Mouse (Mus musculus) kidney, embryonic 15.5 days (tissue): ENCODE measurements around the gene Tln1. TPM values are rescaled to one million over a fixed set of nuclear protein-coding genes. Genes with fewer than 3 reads are reported as not detected.
A peak's percentile ranks its signal among the peaks of the same experiment; 100 is the strongest.

Experiments
- ATAC-seq: fragments of 200-750 bp; cut with Nextera tagmentation; replicated peaks from 2 replicates; pipeline ENCODE4 v1.8.0; 2017; ENCODE audit warnings: moderate TSS enrichment; ENCODE audit not compliant: low FRiP score
- H3K27ac ChIP-seq: fragments of 300-500 bp; sonication (generic); 2 replicates; pipeline ENCODE4 v1.5.1; 2015; ENCODE audit warnings: mild to moderate bottlenecking, inconsistent platforms
- H3K27me3 ChIP-seq: fragments of 300-500 bp; sonication (generic); 2 replicates; pipeline ENCODE4 v1.6.1; 2015; ENCODE audit warnings: inconsistent platforms
- H3K36me3 ChIP-seq: fragments of 300-500 bp; sonication (generic); 2 replicates; pipeline ENCODE4 v1.6.1; 2015; ENCODE audit warnings: inconsistent platforms
- H3K4me1 ChIP-seq: fragments of 300-500 bp; sonication (generic); 2 replicates; pipeline ENCODE4 v1.6.1; 2015; ENCODE audit warnings: inconsistent platforms
- H3K4me2 ChIP-seq: fragments of 300-500 bp; sonication (generic); 2 replicates; pipeline ENCODE4 v1.6.1; 2015; ENCODE audit warnings: moderate library complexity, mild to moderate bottlenecking, inconsistent platforms
- H3K4me3 ChIP-seq: fragments of 300-500 bp; sonication (generic); replicated peaks from 2 replicates; pipeline ENCODE4 v1.5.1; 2015; ENCODE audit warnings: mild to moderate bottlenecking, inconsistent platforms
- H3K9ac ChIP-seq: fragments of 300-500 bp; sonication (generic); 2 replicates; pipeline ENCODE4 v1.6.1; 2015; ENCODE audit warnings: mild to moderate bottlenecking, inconsistent platforms
- H3K9me3 ChIP-seq: fragments of 300-500 bp; sonication (generic); replicated peaks from 2 replicates; pipeline ENCODE4 v1.6.1; 2016; ENCODE audit warnings: inconsistent platforms
- WGBS: fragments of 180-500 bp; shearing (Covaris S2); methylation state at CpG from one replicate; pipeline ENCODE4 v1.1.7; 2015; ENCODE audit warnings: mixed read lengths; 5-methylcytosine and 5-hydroxymethylcytosine counted together
- polyA plus RNA-seq: library from polyadenylated mRNA; unstranded; fragments of >200 nt; fragmentation: Nextera tagmentation; extraction: Ambion mirVana; gene quantifications from 2 replicates; pipeline ENCODE4 v1.2.1, GENCODE M21; 2015

Gene Tln1
- polyA plus RNA-seq, 1 experiment from 2014 or later, result 71.8 TPM

DNA sequence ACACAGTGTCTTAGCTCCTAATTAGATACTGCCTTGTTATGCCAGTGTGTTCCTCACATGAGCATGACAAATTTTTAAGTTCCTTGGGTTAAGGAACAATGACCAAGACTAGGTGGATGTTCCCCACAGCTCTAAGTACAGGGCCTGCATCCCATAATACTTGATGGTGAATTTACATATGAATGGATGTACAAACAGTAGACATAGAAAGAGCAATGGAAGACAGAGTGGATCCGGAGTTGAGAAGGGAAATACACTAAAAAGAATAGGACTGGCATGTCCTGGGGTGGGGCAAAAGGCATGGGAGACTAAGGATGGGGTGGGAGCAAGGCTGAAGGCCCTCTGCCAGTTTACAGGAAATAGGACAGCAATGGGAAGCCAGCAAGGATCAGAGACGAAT, 12.9 kb upstream of the Tln1 start:
- Histone ChIP-seq H3K4me2 (no peak overlapping the region), H3K9me3 (no peaks in the 10 kb centered on the region), H3K4me3 (no peak overlapping the region), H3K4me1 (peaks cover 44% of the 10 kb centered on the region), H3K27me3 (no peaks in the 10 kb centered on the region), H3K9ac (no peak overlapping the region), H3K36me3 (peaks cover 44% of the 10 kb centered on the region), H3K27ac (no peak overlapping the region)
- 79% methylated on average over 2 of the region's 2 CpGs for WGBS
- no peak for ATAC-seq

DNA sequence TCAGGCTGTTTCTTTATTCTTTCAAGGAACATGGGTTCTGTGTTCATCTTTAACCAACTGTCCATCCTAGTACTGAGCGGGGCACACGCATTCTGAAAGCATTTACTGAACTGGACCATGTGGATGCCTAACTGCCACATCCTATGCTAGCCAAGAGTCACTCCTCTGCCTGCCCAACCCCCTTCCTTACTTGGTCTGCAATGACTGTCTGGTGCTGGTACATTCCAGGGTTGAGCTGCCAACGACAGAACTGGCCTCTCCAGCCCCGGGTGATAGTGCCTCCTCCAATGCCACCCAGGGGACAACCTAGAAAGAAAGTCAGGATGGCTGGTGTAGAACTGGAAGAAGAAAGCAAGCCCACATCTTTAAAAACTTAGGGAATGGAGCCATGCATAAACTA, 11.1 kb upstream of the Tln1 start:
- H3K36me3 ChIP-seq, result peaks cover 58% of the 10 kb centered on the region
- 87% methylated on average over 4 of the region's 4 CpGs for WGBS
- ATAC-seq, result no peak

DNA sequence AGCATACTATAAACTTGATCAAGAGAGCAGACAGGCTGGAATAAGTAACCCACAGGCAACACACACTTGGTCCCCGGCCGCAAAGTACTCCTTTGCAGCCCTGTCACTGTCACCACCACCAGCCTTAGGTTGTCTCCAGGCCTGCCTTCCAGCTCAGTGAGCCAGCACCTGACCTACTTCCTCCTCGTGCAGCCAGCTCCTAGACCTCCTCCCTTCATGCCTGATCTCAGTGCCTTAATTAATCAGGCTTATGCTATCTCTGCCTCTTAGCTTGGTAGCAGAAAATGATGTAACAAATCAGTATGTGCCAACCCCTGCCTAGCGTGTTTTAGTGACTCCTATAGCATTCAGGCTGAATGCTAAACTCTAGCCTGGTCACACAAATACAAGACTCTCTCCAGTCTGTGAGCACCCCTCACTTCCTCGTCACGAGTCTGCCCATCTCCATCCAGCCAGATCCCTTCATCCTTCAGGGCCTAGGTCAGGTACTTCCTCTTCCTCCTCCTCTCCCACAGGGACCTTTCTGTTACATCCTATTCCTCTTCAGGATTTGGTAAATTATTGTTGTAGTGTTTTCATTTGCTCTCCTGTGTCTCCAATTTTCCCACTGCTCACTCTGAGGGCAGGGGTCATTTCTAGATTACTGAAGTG, 9.0 kb upstream of the Tln1 start:
- Histone ChIP-seq H3K4me3 (no peak overlapping the region), H3K4me1 (peaks cover 17% of the 10 kb centered on the region), H3K9ac (no peak overlapping the region), H3K27me3 (no peaks in the 10 kb centered on the region), H3K4me2 (no peak overlapping the region), H3K27ac (no peak overlapping the region), H3K9me3 (no peaks in the 10 kb centered on the region), H3K36me3 (peaks cover 78% of the 10 kb centered on the region)
- 78% methylated on average over 6 of the region's 6 CpGs for WGBS
- no peak for ATAC-seq

More for the DNA sequence above, 11.1 kb upstream of the Tln1 start:
- H3K4me1 ChIP-seq, result peaks cover 32% of the 10 kb centered on the region
- H3K27me3 ChIP-seq, result no peaks in the 10 kb centered on the region
- no peaks in the 10 kb centered on the region for H3K9me3 ChIP-seq
- H3K27ac ChIP-seq, result no peak overlapping the region
- no peak overlapping the region for H3K4me3 ChIP-seq
- H3K9ac ChIP-seq, result no peak overlapping the region
- H3K4me2 ChIP-seq, result no peak overlapping the region

DNA sequence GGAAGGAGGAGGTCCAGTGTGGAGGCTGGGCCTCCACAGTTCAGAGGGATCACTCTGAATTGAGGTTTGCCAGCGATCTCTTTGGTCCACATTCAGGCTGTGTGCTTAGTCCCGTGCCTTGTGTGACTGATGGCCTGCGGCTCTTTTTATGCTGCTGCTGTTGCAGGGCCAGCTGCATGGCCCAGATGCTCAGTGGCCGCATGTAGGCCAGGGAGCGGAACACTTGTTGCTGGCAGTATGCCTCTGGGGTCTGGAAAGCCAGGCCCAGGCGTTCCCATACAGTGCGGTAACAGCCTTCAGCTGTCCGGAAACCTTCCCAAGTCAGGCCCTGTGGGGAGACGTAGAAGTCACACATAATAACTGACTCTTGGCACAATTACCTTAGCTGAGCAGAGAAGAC, 4.6 kb upstream of the Tln1 start:
- no peak for ATAC-seq
- peaks cover 13% of the 10 kb centered on the region for H3K4me1 ChIP-seq
- H3K27ac ChIP-seq, result no peak overlapping the region
- no peaks in the 10 kb centered on the region for H3K27me3 ChIP-seq
- 95% methylated on average over 9 of the region's 9 CpGs for WGBS
- H3K9me3 ChIP-seq, result no peaks in the 10 kb centered on the region
- no peak overlapping the region for H3K9ac ChIP-seq
- H3K4me3 ChIP-seq, result no peak overlapping the region
- H3K36me3 ChIP-seq, result peaks cover 77% of the 10 kb centered on the region
- no peak overlapping the region for H3K4me2 ChIP-seq

DNA sequence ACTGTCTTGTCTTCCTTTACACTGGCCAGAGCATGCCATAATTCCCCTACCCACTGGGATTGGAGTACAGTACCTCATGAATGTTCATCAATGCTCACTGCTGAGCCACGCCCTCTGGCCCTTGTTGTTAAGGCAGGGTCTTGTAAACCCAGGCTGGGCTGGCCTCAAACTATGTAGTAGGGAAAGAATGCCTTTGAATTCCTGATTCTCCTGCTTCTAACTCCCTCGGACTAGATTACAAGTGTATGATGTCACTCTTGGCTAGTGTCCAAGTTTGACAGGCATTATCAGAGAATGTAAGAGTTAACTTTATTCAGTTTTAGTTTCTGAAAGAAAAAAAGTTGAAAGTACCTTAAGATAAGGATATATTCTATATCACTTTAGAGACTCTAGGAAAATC, 1.7 kb upstream of the Tln1 start:
- no peak overlapping the region for H3K4me2 ChIP-seq
- no peaks in the 10 kb centered on the region for H3K9me3 ChIP-seq
- no peaks in the 10 kb centered on the region for H3K27me3 ChIP-seq
- no peak overlapping the region for H3K27ac ChIP-seq
- WGBS, result 44% methylated on average over 2 of the region's 2 CpGs
- peaks cover 48% of the 10 kb centered on the region for H3K36me3 ChIP-seq
- peak overlapping the region; percentile 90; the same call in 1 of the 2 replicates for H3K4me3 ChIP-seq
- H3K4me1 ChIP-seq, result peaks cover 36% of the 10 kb centered on the region
- ATAC-seq, result no peak
- H3K9ac ChIP-seq, result 0 out of 2 replicates have a peak overlapping the region, but pooled peaks have one; percentile 10

DNA sequence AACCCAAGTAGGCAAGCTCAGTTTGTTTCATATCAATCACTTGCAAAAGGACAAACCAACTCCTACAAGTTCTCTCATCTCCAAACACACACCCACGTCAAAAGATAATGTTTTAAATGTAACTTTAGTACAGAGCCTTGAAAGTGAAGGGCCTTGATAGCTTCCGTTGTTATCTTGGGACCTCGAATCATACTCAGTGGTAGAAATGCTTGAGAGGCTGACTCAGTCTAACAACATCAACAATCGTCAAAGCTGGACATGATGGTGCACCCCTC, 1.0 kb upstream of the Tln1 start:
- Histone ChIP-seq H3K27me3 (no peaks in the 10 kb centered on the region), H3K4me2 (peak overlapping the region; percentile 85), H3K4me3 (peak overlapping the region; percentile 90), H3K4me1 (peaks cover 42% of the 10 kb centered on the region), H3K27ac (no peak overlapping the region), H3K9ac (peak overlapping the region; percentile 96), H3K9me3 (no peaks in the 10 kb centered on the region), H3K36me3 (peaks cover 41% of the 10 kb centered on the region)
- 66% methylated on average over 4 of the region's 4 CpGs for WGBS
- ATAC-seq, result no peak

DNA sequence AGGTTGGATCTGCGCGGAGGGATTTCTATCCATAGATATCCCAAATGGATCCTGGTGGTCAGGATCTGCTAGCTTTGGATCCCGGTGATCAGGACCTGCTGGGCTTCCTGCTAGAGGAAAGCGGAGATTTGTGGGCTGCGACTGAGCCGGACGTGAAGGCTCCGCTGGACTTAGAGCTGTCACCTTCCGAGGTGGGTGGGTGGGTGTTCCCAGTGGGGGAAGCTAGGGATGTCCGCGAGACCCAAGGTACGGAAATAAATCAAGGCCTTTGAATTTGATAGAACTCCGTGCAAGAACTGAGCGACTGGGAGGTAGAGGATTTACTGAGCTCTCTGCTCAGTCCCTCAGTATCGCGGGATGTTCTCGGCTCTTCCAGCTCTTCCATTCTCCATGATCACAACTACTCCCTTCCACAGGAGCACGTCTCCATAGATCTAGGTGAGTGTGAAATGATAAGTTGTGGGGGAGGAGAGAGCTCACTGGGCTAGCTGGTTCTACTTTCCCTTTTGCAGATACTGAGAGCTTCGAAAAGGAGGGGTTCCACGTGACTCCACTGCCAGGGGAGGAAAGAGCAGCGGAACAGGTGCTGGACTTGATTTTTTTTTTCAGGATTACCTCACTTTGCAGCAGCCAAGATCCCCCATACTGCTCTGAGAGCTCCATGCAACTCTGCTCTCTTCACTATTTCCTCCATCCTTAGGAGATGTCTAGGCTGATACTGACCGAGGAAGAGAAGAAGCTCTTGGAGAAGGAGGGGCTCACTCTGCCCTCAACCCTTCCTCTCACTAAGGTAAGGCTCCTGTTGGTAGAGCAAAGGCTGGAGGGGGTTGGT, 494 bp upstream of the Tln1 start:
- H3K4me3 ChIP-seq, result peak overlapping the region; percentile 90
- no peaks in the 10 kb centered on the region for H3K27me3 ChIP-seq
- H3K4me1 ChIP-seq, result peaks cover 48% of the 10 kb centered on the region
- 0 out of 2 replicates have a peak, but pooled peaks have one; percentile 1 for ATAC-seq
- H3K9me3 ChIP-seq, result no peaks in the 10 kb centered on the region
- peaks cover 35% of the 10 kb centered on the region for H3K36me3 ChIP-seq
- peak overlapping the region; percentile 85 for H3K4me2 ChIP-seq
- WGBS, result 2% methylated on average over 22 of the region's 22 CpGs
- H3K9ac ChIP-seq, result peak overlapping the region; percentile 96
- peak overlapping the region; percentile 100 for H3K27ac ChIP-seq

DNA sequence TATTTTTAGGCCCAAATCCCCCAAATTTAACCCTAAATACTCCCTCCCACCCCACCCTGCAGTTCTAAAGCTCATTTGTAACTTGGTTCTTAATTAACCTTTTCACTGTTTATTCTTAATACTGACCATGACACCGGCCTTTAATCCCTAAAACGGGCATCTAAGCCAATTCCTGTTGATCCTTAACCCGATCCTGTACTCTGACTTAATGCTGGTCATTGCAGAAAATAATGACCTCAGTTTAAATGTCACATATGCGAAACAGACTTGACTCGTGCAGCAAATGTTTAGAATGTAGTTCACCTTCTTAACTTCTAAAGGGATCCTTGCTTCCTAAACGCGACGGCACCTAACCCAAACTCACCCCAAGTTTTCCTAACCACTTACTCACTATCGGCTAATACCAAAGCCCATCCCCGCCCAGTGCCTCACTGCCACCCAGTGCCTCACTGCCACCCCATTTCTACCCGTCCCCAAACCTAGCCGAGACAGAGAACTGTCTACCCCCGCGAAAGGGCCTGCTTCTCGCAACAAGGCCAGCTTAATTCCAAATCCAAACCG, 975 bp downstream of the Tln1 start:
- 2% methylated on average over 16 of the region's 16 CpGs for WGBS
- H3K4me2 ChIP-seq, result peak overlapping the region; percentile 85
- H3K9me3 ChIP-seq, result no peaks in the 10 kb centered on the region
- peak overlapping the region; percentile 90 for H3K4me3 ChIP-seq
- no peaks in the 10 kb centered on the region for H3K27me3 ChIP-seq
- H3K4me1 ChIP-seq, result peaks cover 58% of the 10 kb centered on the region
- H3K27ac ChIP-seq, result peak overlapping the region; percentile 100
- H3K36me3 ChIP-seq, result peaks cover 30% of the 10 kb centered on the region
- peak overlapping the region; percentile 96 for H3K9ac ChIP-seq
- ATAC-seq, result peak; percentile 9

DNA sequence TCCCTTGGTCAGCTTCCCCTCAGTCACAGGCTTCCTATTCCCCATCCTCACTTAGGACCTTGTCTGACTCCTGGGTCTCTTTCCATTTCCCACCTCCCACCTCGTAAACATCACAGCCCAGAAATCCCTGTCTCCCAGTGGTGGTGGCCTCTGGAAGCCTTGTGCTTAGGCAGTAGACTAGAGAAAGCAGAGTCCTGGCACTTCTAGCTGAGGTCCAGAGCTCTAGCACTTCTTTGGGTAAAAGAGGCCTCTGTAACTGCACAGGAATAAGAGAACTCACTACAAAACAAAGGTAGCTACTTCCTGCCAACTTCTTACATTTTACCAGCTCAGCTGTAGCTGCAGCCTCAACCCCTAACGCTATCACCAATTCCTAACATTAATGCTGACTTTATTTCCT, 1.5 kb downstream of the Tln1 start:
- H3K36me3 ChIP-seq, result peaks cover 30% of the 10 kb centered on the region
- peak overlapping the region; percentile 100 for H3K27ac ChIP-seq
- peak overlapping the region; percentile 96 for H3K9ac ChIP-seq
- peaks cover 58% of the 10 kb centered on the region for H3K4me1 ChIP-seq
- H3K4me3 ChIP-seq, result peak overlapping the region; percentile 90
- no peaks in the 10 kb centered on the region for H3K9me3 ChIP-seq
- H3K4me2 ChIP-seq, result peak overlapping the region; percentile 85
- 12% methylated on average over 2 of the region's 2 CpGs for WGBS
- no peak for ATAC-seq
- no peaks in the 10 kb centered on the region for H3K27me3 ChIP-seq

DNA sequence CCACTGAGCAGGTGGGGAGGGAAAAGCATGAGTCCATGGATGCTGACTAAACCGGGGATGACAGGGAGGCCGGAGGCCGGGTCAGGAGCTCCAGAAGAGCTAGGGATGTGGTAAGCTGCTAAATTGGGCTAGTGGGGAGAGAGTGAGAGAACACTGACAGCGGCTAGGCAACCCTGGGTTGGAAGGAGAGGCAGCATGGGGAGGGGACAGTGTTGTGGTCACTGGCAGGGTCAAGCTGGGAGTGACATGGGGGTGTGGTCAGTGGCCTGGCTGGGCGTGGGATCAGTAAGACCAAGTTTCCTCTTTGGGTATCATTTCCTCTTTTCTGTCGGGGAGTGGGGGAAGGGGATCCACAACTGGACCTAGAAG, 2.3 kb downstream of the Tln1 start:
- ATAC-seq, result no peak
- H3K36me3 ChIP-seq, result peaks cover 30% of the 10 kb centered on the region
- peak overlapping the region; percentile 96; the same call in 1 of the 2 replicates for H3K9ac ChIP-seq
- no peaks in the 10 kb centered on the region for H3K27me3 ChIP-seq
- peak overlapping the region; percentile 85 for H3K4me2 ChIP-seq
- WGBS, result 18% methylated on average over 6 of the region's 6 CpGs
- H3K9me3 ChIP-seq, result no peaks in the 10 kb centered on the region
- peak overlapping the region; percentile 90 for H3K4me3 ChIP-seq
- peaks cover 58% of the 10 kb centered on the region for H3K4me1 ChIP-seq
- peak overlapping the region; percentile 100; the same call in 1 of the 2 replicates for H3K27ac ChIP-seq

DNA sequence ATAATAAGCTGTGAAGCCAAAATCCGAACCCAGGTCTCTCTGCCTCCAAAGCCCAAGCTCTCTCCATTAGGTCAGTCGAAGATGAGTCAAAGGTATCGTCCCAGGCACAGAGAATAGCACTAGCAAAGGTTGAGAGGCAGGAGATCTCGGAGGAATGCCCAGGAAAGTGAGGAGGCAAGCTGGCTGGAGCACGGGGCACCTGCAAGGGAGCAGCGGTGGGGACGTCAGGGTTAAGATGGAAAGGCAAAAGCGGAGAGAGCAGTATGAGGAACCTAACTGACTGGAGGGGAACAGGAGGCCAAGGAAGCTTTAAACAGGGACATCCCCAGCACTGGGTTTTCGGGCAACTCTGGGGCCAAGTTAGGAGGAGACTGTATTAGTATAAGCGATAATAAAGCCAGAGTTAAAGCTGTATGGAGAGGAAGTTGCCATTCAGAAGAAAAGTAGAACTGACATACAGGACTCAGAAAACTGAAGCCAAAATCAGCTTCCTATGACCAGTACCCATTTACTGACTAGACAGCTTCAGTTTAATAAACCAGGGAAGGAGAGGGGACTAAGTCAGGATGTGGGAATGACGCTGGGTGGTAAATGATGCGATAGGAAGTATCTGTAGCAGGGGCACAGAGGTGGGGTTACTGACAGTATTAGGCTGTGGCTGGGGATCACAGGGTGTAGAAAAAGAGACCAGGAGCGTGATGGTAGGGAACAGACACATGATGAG, 2.8 kb downstream of the Tln1 start:
- peaks cover 58% of the 10 kb centered on the region for H3K4me1 ChIP-seq
- 67% methylated on average over 13 of the region's 13 CpGs for WGBS

More for the DNA sequence above, 2.8 kb downstream of the Tln1 start:
- Histone ChIP-seq H3K4me3 (peak overlapping the region; percentile 90), H3K27me3 (no peaks in the 10 kb centered on the region), H3K4me2 (peak overlapping the region; percentile 85), H3K27ac (peak overlapping the region; percentile 100), H3K9me3 (no peaks in the 10 kb centered on the region), H3K36me3 (peaks cover 30% of the 10 kb centered on the region), H3K9ac (peak overlapping the region; percentile 96; the same call in 1 of the 2 replicates)
- ATAC-seq, result no peak
